ENCODE assay signal across 24 mouse cellular contexts in the genomic region with DNA sequence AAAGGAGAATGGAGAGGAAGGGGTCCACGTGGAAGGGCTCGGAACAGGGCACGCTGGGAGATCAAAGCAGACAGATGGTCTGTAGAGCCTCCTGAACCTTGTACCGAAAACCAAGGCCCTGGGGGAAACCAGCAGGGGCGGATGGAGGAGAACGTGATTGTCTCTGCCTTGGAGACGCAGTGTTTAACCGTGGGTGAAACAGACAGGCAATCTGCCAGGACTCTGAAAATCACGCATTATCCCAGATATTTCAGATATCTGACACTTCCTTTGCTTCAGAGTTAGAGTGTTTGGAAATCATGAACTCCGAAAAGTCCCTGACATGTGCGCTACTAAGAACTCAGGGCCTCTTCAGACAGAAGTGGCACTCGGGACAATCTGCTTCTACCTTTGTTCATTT.
"Had no signal": no experiment of that assay in that cellular context is flagged by ENCODE, and none has a peak within 500 bp of the region (broad histone marks: within the 10 kb centered on the region; RNA-seq: fewer than 3 reads in every experiment).

No protein-coding gene starts in this region.

- H3K27ac ChIP-seq: heart, embryonic 10.5 days; hindbrain, embryonic 13.5 days; hindbrain, embryonic 15.5 days; hindbrain, postnatal 0 days; kidney, embryonic 15.5 days; kidney, postnatal 0 days; limb, embryonic 13.5 days; limb, embryonic 15.5 days had no signal

- H3K27me3 ChIP-seq: heart, embryonic 12.5 days; hindbrain, embryonic 13.5 days; hindbrain, embryonic 15.5 days; kidney, embryonic 15.5 days; limb, embryonic 13.5 days had no signal

- DNase-seq: forebrain, postnatal 0 days; gastrocnemius, postnatal 14 days; gastrocnemius, postnatal 36 days; heart, adult 18-20 months; heart, postnatal 14 days; heart, postnatal 36 days; kidney, adult 11 months; kidney, adult 2 months; kidney, adult 9 months; kidney, postnatal 14 days; kidney, postnatal 36 days; layer of hippocampus, adult 9-11 months; layer of hippocampus, postnatal 36 days; left cerebral cortex, postnatal 4 days had no signal

- H3K9me3 ChIP-seq: heart, embryonic 10.5 days; heart, embryonic 12.5 days; hindbrain, embryonic 13.5 days; hindbrain, embryonic 15.5 days; kidney, embryonic 15.5 days; limb, embryonic 13.5 days; limb, embryonic 15.5 days had no signal

- H3K4me2 ChIP-seq: heart, embryonic 12.5 days; hindbrain, embryonic 13.5 days; hindbrain, embryonic 15.5 days; kidney, embryonic 15.5 days; limb, embryonic 13.5 days; limb, embryonic 15.5 days had no signal

- H3K36me3 ChIP-seq: heart, embryonic 10.5 days; heart, embryonic 12.5 days; hindbrain, embryonic 13.5 days; hindbrain, embryonic 15.5 days; kidney, embryonic 15.5 days; limb, embryonic 13.5 days; limb, embryonic 15.5 days had no signal

- H3K9ac ChIP-seq: forebrain, postnatal 0 days; heart, embryonic 12.5 days; hindbrain, embryonic 13.5 days; hindbrain, embryonic 15.5 days; kidney, embryonic 15.5 days; limb, embryonic 13.5 days; limb, embryonic 15.5 days had no signal

- ATAC-seq: forebrain, postnatal 0 days; hindbrain, postnatal 0 days; intestine, embryonic 16.5 days had no signal

- H3K4me3 ChIP-seq: heart, embryonic 10.5 days; heart, embryonic 12.5 days; hindbrain, embryonic 13.5 days; hindbrain, embryonic 15.5 days; kidney, embryonic 15.5 days; limb, embryonic 13.5 days; limb, embryonic 15.5 days had no signal

- H3K4me1 ChIP-seq: hindbrain, embryonic 13.5 days; hindbrain, embryonic 15.5 days had no signal
